Mouse (Mus musculus) forebrain, postnatal 0 days (tissue): Measurements from ENCODE around the gene Atp6v1g1. TPM values are rescaled to one million over a fixed set of nuclear protein-coding genes. Genes with fewer than 3 reads are reported as not detected.

Source experiments
- ATAC-seq: fragments of 200-750 bp; cut with Nextera tagmentation; 2 replicates; pipeline ENCODE4 v1.8.0; 2017; ENCODE audit warnings: mild to moderate bottlenecking, moderate library complexity
- DNase-seq: peaks from one replicate; pipeline ENCODE4 v3.0.0-alpha.2; 2015
- H3K27ac ChIP-seq: fragments of 300-500 bp; sonication (generic); 2 replicates; pipeline ENCODE4 v1.5.1; 2014; ENCODE audit warnings: low read depth, mild to moderate bottlenecking, antibody characterized with exemption, low read length, moderate library complexity, mixed read lengths
- H3K27me3 ChIP-seq: fragments of 300-500 bp; sonication (generic); 2 replicates; pipeline ENCODE4 v1.6.1; 2014; ENCODE audit warnings: mild to moderate bottlenecking, low read length, mixed read lengths; ENCODE audit not compliant: insufficient read depth
- H3K36me3 ChIP-seq: fragments of 300-500 bp; sonication (generic); 2 replicates; pipeline ENCODE4 v1.6.1; 2014; ENCODE audit warnings: mild to moderate bottlenecking, moderate library complexity; ENCODE audit not compliant: insufficient read depth
- H3K4me1 ChIP-seq: fragments of 300-500 bp; sonication (generic); 2 replicates; pipeline ENCODE4 v1.6.1; 2014; ENCODE audit warnings: antibody characterized with exemption; ENCODE audit not compliant: insufficient read depth
- H3K4me2 ChIP-seq: fragments of 300-500 bp; sonication (generic); 2 replicates; pipeline ENCODE4 v1.6.1; 2014; ENCODE audit warnings: low read depth, mild to moderate bottlenecking, moderate library complexity
- H3K4me3 ChIP-seq: fragments of 300-500 bp; sonication (generic); 2 replicates; pipeline ENCODE4 v1.5.1; 2014; ENCODE audit warnings: low read depth, low read length, mixed read lengths
- H3K9ac ChIP-seq: fragments of 300-500 bp; sonication (generic); 2 replicates; pipeline ENCODE4 v1.6.1; 2014; ENCODE audit warnings: mild to moderate bottlenecking
- H3K9me3 ChIP-seq: fragments of 300-500 bp; sonication (generic); 2 replicates; pipeline ENCODE4 v1.6.1; 2016; ENCODE audit warnings: low read length
- CTCF ChIP-seq: sonication (generic); IDR thresholded peaks from 2 replicates; pipeline ENCODE4 v1.5.1; 2016; ENCODE audit warnings: antibody characterized with exemption, control low read depth, low read depth
- WGBS: fragments of 180-500 bp; shearing (Covaris S2); extraction: QIAGEN DNeasy Blood & Tissue Kit; methylation state at CpG from one replicate; pipeline ENCODE4 v1.1.7; 2014; 5-methylcytosine and 5-hydroxymethylcytosine counted together
- polyA plus RNA-seq: library from polyadenylated mRNA; unstranded; fragments of >200 nt; fragmentation: Nextera tagmentation; extraction: Ambion mirVana; gene quantifications from 2 replicates; pipeline ENCODE4 v1.2.1, GENCODE M21; 2015
- total RNA-seq: library from RNA; depleted of rRNA; stranded (reverse); fragments of >200 nt; gene quantifications from 2 replicates; pipeline ENCODE4 v1.2.3, GENCODE M21; 2014

The Atp6v1g1 gene
- total and polyA plus RNA-seq, 2 experiments from 2014 or later = 222 to 389 TPM

DNA sequence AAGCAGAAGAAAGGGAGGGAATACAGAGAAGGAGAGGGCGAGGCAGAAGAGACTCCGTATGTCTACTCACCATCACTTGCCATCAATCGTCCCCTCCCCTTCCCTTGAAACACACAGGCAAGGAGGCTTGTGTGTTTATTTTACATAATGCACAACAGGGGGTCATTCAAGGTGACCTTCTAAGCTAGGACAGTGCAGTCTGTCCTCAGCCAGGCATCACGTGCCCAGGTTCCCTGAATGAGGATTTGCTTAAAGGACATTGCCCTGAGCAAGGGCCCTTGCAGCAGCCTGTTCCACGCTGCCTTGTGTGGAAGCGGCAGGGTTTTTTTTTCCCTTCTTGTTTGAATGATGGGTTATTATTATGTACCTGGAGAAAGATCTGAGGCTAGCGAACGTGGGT lies 19.1 kb upstream of the Atp6v1g1 start:
- TF ChIP-seq CTCF = no peak
- H3K4me3 ChIP-seq = no peak overlapping the region
- no peak for DNase-seq
- ATAC-seq = no peak
- H3K36me3 ChIP-seq = no peaks in the 10 kb centered on the region
- H3K9me3 ChIP-seq = no peaks in the 10 kb centered on the region
- WGBS = 62% methylated on average over 8 of the region's 8 CpGs
- no peaks in the 10 kb centered on the region for H3K27me3 ChIP-seq
- no peak overlapping the region for H3K27ac ChIP-seq
- H3K4me2 ChIP-seq = no peak overlapping the region
- no peak overlapping the region for H3K9ac ChIP-seq
- peaks cover 4% of the 10 kb centered on the region; the same call in 1 of the 2 replicates for H3K4me1 ChIP-seq

DNA sequence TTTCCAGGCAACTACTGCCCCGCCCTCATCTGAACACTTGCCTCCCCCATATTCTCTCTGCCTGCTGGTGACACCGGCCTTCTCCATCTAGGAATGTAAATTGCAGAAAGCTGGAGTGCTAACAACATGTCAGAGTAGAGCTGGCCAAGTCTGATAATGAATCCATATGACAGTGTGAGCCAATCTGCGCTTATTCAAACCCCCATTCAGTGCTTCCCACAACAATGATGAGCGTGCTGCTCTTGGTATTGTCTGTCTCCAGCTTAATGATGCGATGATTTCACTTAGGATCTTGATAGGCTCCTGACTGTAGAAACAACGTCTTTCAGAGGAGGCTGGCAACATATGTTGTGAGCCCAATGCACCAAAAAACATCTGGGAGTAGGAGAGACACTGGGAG lies 15.6 kb upstream of the Atp6v1g1 start:
- H3K27me3 ChIP-seq = no peaks in the 10 kb centered on the region
- WGBS = 41% methylated on average over 6 of the region's 6 CpGs
- no peak overlapping the region for H3K4me2 ChIP-seq
- ATAC-seq = peak; percentile 95
- no peak overlapping the region for H3K9ac ChIP-seq
- H3K27ac ChIP-seq = peak overlapping the region; percentile 58
- peaks cover 4% of the 10 kb centered on the region; the same call in 1 of the 2 replicates for H3K4me1 ChIP-seq
- no peaks in the 10 kb centered on the region for H3K36me3 ChIP-seq
- no peak for TF ChIP-seq CTCF
- no peak overlapping the region for H3K4me3 ChIP-seq
- no peaks in the 10 kb centered on the region for H3K9me3 ChIP-seq
- peak; percentile 81 for DNase-seq

DNA sequence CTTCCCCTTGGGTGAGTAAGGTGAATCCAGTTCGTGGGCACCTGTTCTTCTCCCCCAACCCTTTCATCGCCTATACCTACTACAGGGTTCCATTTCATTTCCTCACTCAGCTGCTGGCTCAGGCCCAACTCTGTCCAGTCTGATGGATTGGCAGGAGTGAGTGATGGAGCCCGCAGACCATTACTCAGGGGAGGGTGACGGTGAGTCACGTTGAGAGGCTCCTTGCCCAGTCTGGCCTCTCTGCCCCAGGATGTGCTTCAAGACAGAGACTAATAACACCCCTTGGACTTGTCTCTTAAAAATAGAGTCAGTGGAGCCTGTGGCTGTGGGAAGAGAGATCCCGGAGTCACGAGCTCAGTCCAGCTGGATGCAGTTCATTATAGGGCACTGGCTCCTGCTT lies 14.2 kb upstream of the Atp6v1g1 start:
- Histone ChIP-seq H3K36me3 (no peaks in the 10 kb centered on the region), H3K27ac (no peak overlapping the region), H3K9ac (no peak overlapping the region), H3K4me3 (no peak overlapping the region), H3K9me3 (no peaks in the 10 kb centered on the region), H3K27me3 (no peaks in the 10 kb centered on the region), H3K4me1 (peaks cover 4% of the 10 kb centered on the region; the same call in 1 of the 2 replicates), H3K4me2 (no peak overlapping the region)
- WGBS = 86% methylated on average over 7 of the region's 7 CpGs
- DNase-seq = no peak
- no peak for ATAC-seq
- no peak for TF ChIP-seq CTCF

DNA sequence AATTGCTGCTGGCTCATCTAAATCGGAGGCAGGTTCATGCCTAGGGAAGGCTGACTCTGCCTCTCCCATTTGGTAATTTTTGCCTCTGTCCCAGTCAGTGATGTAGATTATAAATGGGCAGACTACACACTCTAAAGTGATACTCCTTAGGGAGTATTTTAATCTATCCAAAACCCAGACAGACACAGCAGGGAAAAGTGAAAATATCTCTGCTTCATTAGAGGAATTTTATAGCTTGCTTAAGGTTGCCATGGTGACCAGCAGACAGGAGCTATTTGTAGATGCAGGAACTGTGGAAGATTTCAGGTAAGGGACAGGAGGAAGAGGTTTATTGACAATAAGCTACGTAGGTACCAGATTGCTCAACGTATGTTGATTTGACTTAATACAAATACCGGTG lies 7.0 kb upstream of the Atp6v1g1 start:
- H3K27ac ChIP-seq = peak overlapping the region; percentile 45

DNA sequence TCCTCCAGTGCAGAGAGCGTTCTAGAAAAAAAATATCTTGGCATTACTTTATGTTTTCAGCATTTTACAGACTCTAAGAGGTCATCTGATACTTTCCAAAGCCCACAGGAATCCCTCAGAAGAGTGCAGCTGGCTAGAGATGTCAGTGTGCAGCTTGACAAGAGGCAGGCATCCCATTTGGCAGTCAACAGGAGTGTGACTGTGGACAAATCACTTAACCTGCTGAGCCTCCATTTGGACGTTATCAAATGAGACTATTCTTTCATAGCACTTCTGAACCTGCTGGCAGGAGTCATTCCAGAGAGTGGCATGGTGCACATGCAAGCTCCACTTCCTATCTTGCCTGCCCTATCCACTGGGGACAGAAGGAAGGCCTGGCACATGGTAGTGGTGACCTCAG lies 2.4 kb upstream of the Atp6v1g1 start:
- TF ChIP-seq CTCF = no peak
- ATAC-seq = no peak
- peaks cover 11% of the 10 kb centered on the region; the same call in 1 of the 2 replicates for H3K4me1 ChIP-seq
- H3K9me3 ChIP-seq = no peaks in the 10 kb centered on the region
- H3K27ac ChIP-seq = no peak overlapping the region
- DNase-seq = no peak
- H3K4me2 ChIP-seq = no peak overlapping the region
- H3K36me3 ChIP-seq = no peaks in the 10 kb centered on the region
- H3K9ac ChIP-seq = no peak overlapping the region
- H3K4me3 ChIP-seq = no peak overlapping the region
- WGBS = 87% methylated on average over 2 of the region's 2 CpGs
- no peaks in the 10 kb centered on the region for H3K27me3 ChIP-seq

More for the DNA sequence above, 7.0 kb upstream of the Atp6v1g1 start:
- H3K9me3 ChIP-seq = no peaks in the 10 kb centered on the region
- H3K36me3 ChIP-seq = no peaks in the 10 kb centered on the region
- WGBS = 71% methylated on average over 4 of the region's 4 CpGs
- H3K4me1 ChIP-seq = no peaks in the 10 kb centered on the region
- no peak overlapping the region for H3K4me3 ChIP-seq
- no peak overlapping the region for H3K4me2 ChIP-seq
- DNase-seq (no peak), ATAC-seq (peak; percentile 54)
- no peak overlapping the region for H3K9ac ChIP-seq
- H3K27me3 ChIP-seq = no peaks in the 10 kb centered on the region
- no peak for TF ChIP-seq CTCF

DNA sequence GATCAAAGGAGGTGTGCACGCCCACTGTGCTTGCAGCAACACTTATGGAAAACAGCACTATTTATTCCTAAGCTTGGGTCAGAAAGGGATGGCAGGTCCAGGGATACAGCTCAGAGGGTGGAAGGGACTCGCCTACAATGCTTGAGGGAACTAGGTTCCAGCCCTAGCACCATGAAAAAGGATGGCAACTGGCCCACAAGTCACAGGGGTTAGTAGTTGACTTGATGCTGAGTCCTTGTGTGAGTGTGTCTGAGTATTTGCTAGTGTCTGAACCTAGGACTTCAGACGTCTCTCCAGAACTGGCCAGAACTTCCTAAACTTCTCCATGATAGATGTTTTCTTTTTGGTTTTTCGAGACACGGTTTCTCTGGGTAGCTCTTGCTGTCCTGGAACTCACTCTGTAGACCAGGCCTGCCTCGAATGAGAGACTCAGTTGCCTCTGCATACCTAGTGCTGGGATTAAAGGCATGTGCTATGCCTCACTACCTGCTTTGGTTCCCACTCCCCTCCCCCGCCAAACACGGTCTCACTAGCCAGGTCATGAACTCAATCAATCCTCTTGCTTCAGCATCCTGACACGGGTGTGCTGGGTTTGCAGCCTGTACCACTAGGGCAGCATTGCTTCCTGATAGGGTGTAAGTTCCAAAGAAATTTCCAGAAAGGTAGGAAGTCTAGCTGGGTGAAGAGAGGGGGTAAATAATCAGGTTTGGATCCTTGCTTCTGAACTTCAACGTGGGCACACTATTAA lies 652 bp upstream of the Atp6v1g1 start:
- Histone ChIP-seq H3K4me1 (peaks cover 11% of the 10 kb centered on the region; the same call in 1 of the 2 replicates), H3K4me2 (peak overlapping the region; percentile 68), H3K4me3 (peak overlapping the region; percentile 76), H3K9me3 (no peaks in the 10 kb centered on the region), H3K27me3 (no peaks in the 10 kb centered on the region), H3K36me3 (no peaks in the 10 kb centered on the region), H3K27ac (peak overlapping the region; percentile 84), H3K9ac (peak overlapping the region; percentile 93)
- peak; percentile 52 for ATAC-seq
- WGBS = 64% methylated on average over 10 of the region's 10 CpGs
- DNase-seq = no peak
- peak; percentile 34 for TF ChIP-seq CTCF

DNA sequence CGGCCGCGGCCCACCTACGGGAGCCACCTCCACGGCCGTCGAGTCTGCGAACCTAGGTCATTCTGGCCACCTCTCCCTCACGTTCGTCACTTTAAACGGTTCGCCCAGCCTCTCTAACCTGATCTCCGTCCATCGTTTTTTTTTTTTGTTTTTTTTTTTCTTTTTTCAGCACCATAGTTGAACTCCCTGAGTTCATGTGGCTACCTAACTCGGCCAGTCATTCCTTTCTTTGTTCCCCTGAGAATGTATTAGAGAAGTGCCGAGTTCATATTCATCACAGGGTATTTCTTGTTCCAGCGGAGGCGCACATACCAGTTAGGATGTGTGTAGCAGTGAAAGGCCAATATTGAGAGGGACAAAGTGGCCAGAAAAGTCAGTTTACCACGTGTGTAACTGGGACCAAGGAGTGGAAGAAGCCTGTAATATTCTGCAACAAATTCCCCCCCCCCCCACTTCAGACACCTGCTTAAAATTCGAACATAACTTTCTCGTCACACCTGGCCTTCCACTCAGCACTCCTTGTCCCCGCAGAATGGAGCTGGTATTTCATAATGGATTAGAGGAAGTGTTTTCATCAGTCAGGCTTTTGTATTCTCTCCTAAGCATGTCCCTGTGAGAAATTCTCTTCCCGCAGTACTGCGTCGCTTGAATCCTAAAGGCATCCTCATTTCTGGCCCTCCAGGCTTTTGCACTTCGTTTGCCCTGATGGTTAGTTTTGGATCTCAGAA lies 823 bp downstream of the Atp6v1g1 start:
- Histone ChIP-seq H3K4me2 (peak overlapping the region; percentile 68), H3K36me3 (peaks cover 7% of the 10 kb centered on the region), H3K9me3 (no peaks in the 10 kb centered on the region), H3K4me1 (peaks cover 11% of the 10 kb centered on the region; the same call in 1 of the 2 replicates), H3K9ac (peak overlapping the region; percentile 93), H3K4me3 (peak overlapping the region; percentile 76), H3K27ac (peak overlapping the region; percentile 84), H3K27me3 (no peaks in the 10 kb centered on the region)
- no peak for TF ChIP-seq CTCF
- no peak for ATAC-seq
- no peak for DNase-seq
- 9% methylated on average over 26 of the region's 26 CpGs for WGBS
